Mouse (Mus musculus): Measurements from ENCODE around the gene Klhdc9. TPM values are rescaled to one million over a fixed set of nuclear protein-coding genes. Genes with fewer than 3 reads are reported as not detected.
"Not testable (repeated sequence)": the region's sequence is repeated elsewhere in the genome, so short reads cannot be mapped to it uniquely, and the experiment has no call there.

Klhdc9 gene
- polyA plus RNA-seq, 1 experiment from 2014 or later = 0.63 TPM

DNA sequence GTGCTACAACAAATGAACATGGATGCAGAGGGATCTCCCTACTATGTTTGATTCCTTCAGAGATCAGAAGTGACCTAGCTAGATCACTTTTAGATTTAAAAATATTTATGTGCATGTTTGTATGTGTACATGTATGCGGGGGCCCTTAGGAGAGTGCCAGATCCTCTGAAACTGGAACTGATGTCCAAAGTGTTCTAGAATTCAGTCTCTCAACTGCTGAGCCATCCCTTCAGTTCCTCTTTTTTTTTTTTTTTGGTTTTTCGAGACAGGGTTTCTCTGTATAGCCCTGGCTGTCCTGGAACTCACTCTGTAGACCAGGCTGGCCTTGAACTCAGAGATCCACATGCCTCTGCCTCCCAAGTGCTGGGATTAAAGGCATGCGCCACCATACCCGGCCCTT lies 34.0 kb downstream of the Klhdc9 start:
- not testable (repeated sequence) for ATAC-seq (ENCODE audit: insufficient number of reproducible peaks, insufficient read depth, low FRiP score, low read depth); H3K27ac ChIP-seq (replicated peaks in 1 of 2; ENCODE audit: control insufficient read depth in 1 of 2, insufficient read depth in 1 of 2, low read depth in 2 of 2, low read length in 2 of 2); H3K9me3 ChIP-seq (ENCODE audit: control insufficient read depth, low read length); H3K4me3 ChIP-seq (ENCODE audit: control insufficient read depth in 1 of 2, insufficient read depth in 1 of 2, low read depth in 1 of 2, low read length in 2 of 2); H3K27me3 ChIP-seq (ENCODE audit: control insufficient read depth, insufficient read depth, low read length); H3K9ac ChIP-seq (ENCODE audit: low read length); H3K4me2 ChIP-seq (ENCODE audit: low read length)
- Histone ChIP-seq H3K36me3 (ENCODE audit: control insufficient read depth, insufficient read depth, low read length) (peaks cover 11% of the 10 kb centered on the region; the same call in 1 of the 2 replicates), H3K4me1 (ENCODE audit: control insufficient read depth in 2 of 2, insufficient read depth in 2 of 2, low read length in 2 of 2) (peaks cover 0 to 27% of the 10 kb centered on the region in 2 experiments; a peak in 3 of 4 replicates)
- WGBS = 80% methylated on average over 4 of the region's 4 CpGs

DNA sequence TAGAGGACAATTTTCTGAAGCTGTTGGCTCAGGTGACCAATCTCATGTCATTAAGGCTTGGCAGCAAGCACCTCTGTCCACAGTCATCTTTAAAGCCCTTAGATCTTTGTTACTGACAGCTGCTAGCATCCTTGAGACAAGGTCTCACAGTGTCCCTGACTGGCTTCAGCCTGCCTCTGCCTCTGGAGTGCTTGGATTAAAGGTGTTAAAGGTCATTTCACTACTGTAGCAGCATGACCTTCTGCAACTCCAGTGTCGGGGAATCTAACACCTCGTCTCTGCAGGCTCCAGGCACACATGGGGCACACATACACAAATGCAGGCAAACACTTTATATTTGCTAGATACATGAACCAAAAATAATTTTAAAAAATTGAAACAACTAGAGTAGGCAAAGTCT lies 35.0 kb downstream of the Klhdc9 start:
- Histone ChIP-seq H3K27me3 (ENCODE audit: control insufficient read depth, insufficient read depth, low read length) (no peaks in the 10 kb centered on the region), H3K4me1 (ENCODE audit: control insufficient read depth in 2 of 2, insufficient read depth in 2 of 2, low read length in 2 of 2) (peaks cover 0 to 17% of the 10 kb centered on the region in 2 experiments; a peak in 2 of 4 replicates), H3K4me3 (ENCODE audit: control insufficient read depth in 1 of 2, insufficient read depth in 1 of 2, low read depth in 1 of 2, low read length in 2 of 2) (no peak overlapping the region), H3K9ac (ENCODE audit: low read length) (no peak overlapping the region), H3K36me3 (ENCODE audit: control insufficient read depth, insufficient read depth, low read length) (peaks cover 11% of the 10 kb centered on the region; the same call in 1 of the 2 replicates), H3K27ac (replicated peaks in 1 of 2; ENCODE audit: control insufficient read depth in 1 of 2, insufficient read depth in 1 of 2, low read depth in 2 of 2, low read length in 2 of 2) (no peak overlapping the region), H3K4me2 (ENCODE audit: low read length) (no peak overlapping the region), H3K9me3 (ENCODE audit: control insufficient read depth, low read length) (no peaks in the 10 kb centered on the region)
- 70% methylated on average over 2 of the region's 2 CpGs for WGBS
- no peak for ATAC-seq (ENCODE audit: insufficient number of reproducible peaks, insufficient read depth, low FRiP score, low read depth)

DNA sequence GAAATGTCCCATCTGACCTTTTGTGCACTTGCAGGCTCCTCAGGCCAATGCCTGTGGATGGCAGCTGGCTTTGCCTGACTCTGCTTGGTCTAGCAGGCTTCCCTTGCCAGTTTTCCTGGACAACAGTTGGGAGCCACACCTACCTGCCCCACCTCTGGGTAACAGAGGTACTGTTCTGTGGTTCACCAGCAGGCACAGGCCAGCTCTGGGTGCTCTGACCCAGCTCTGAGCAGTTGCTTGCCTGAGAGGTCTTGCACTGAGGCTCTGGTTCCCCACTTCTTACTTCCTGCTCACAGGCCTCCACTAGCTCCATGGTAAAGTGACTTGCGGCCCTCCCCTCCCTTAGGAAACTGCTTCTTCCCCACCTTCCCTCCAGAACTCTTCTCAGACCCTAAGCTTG lies 38.6 kb downstream of the Klhdc9 start:
- ATAC-seq (ENCODE audit: insufficient number of reproducible peaks, insufficient read depth, low FRiP score, low read depth) = no peak
- H3K4me3 ChIP-seq (ENCODE audit: control insufficient read depth in 1 of 2, insufficient read depth in 1 of 2, low read depth in 1 of 2, low read length in 2 of 2) = no peak overlapping the region
- H3K36me3 ChIP-seq (ENCODE audit: control insufficient read depth, insufficient read depth, low read length) = peaks cover 8% of the 10 kb centered on the region; the same call in 1 of the 2 replicates
- no peak overlapping the region for H3K4me2 ChIP-seq (ENCODE audit: low read length)
- 80% methylated on average over 1 of the region's 1 CpGs for WGBS
- no peaks in the 10 kb centered on the region for H3K27me3 ChIP-seq (ENCODE audit: control insufficient read depth, insufficient read depth, low read length)
- no peaks in the 10 kb centered on the region for H3K9me3 ChIP-seq (ENCODE audit: control insufficient read depth, low read length)
- H3K9ac ChIP-seq (ENCODE audit: low read length) = no peak overlapping the region
- H3K4me1 ChIP-seq (ENCODE audit: control insufficient read depth in 2 of 2, insufficient read depth in 2 of 2, low read length in 2 of 2) = no peaks in the 10 kb centered on the region
- H3K27ac ChIP-seq (replicated peaks in 1 of 2; ENCODE audit: control insufficient read depth in 1 of 2, insufficient read depth in 1 of 2, low read depth in 2 of 2, low read length in 2 of 2) = no peak overlapping the region

DNA sequence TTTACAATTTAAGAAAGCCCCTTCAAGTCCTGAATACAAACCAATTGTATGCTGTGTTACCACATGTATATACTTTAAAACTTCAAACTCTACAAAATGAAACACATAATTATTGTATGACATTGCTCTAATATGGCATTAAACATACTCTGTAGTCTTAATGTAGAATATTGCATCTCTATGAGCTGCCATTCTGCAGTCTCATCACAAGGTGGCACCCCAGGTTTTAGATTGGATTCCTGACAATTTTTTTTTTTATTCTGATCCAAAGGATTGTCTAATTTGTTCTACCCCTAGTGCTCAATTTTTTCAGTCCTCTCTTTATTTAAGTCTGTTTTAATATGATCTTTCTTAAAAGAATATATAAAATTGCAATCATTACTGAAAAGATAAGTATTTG lies 39.2 kb downstream of the Klhdc9 start:
- H3K9me3 ChIP-seq (ENCODE audit: control insufficient read depth, low read length) = no peaks in the 10 kb centered on the region
- H3K4me3 ChIP-seq (ENCODE audit: control insufficient read depth in 1 of 2, insufficient read depth in 1 of 2, low read depth in 1 of 2, low read length in 2 of 2) = no peak overlapping the region
- ATAC-seq (ENCODE audit: insufficient number of reproducible peaks, insufficient read depth, low FRiP score, low read depth) = no peak
- peaks cover 8% of the 10 kb centered on the region; the same call in 1 of the 2 replicates for H3K36me3 ChIP-seq (ENCODE audit: control insufficient read depth, insufficient read depth, low read length)
- no peak overlapping the region for H3K9ac ChIP-seq (ENCODE audit: low read length)
- no peak overlapping the region for H3K4me2 ChIP-seq (ENCODE audit: low read length)
- H3K27me3 ChIP-seq (ENCODE audit: control insufficient read depth, insufficient read depth, low read length) = no peaks in the 10 kb centered on the region
- no peaks in the 10 kb centered on the region for H3K4me1 ChIP-seq (ENCODE audit: control insufficient read depth in 2 of 2, insufficient read depth in 2 of 2, low read length in 2 of 2)
- no peak overlapping the region for H3K27ac ChIP-seq (replicated peaks in 1 of 2; ENCODE audit: control insufficient read depth in 1 of 2, insufficient read depth in 1 of 2, low read depth in 2 of 2, low read length in 2 of 2)

DNA sequence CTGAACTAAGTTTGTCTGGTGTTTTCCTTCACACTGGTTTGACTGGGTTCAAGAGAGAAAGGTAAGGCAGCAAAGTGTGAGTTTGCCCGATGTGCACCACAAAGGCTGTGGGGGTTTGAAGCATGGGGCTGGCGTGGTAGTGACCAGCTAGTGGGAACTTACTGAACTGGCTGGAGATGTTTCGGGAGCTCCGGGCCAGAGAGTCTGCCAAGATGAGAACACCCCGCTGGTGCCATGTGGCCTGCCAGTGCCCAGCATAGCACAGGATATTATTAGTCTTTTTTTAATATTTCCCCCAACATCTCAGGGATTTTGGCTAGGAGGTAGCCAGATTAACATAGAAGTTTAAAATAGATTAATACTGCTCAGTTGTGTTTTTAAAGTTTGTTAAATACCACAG lies 40.4 kb downstream of the Klhdc9 start:
- no peaks in the 10 kb centered on the region for H3K4me1 ChIP-seq (ENCODE audit: control insufficient read depth in 2 of 2, insufficient read depth in 2 of 2, low read length in 2 of 2)
- peak overlapping the region; percentile 16 to 19 for H3K4me3 ChIP-seq (ENCODE audit: control insufficient read depth in 1 of 2, insufficient read depth in 1 of 2, low read depth in 1 of 2, low read length in 2 of 2)
- H3K36me3 ChIP-seq (ENCODE audit: control insufficient read depth, insufficient read depth, low read length) = no peaks in the 10 kb centered on the region
- WGBS = 20% methylated on average over 5 of the region's 5 CpGs
- peak overlapping the region; percentile 59 for H3K4me2 ChIP-seq (ENCODE audit: low read length)
- H3K9ac ChIP-seq (ENCODE audit: low read length) = peak overlapping the region; percentile 56; the same call in 1 of the 2 replicates
- H3K27me3 ChIP-seq (ENCODE audit: control insufficient read depth, insufficient read depth, low read length) = no peaks in the 10 kb centered on the region
- ATAC-seq (ENCODE audit: insufficient number of reproducible peaks, insufficient read depth, low FRiP score, low read depth) = no peak
- H3K9me3 ChIP-seq (ENCODE audit: control insufficient read depth, low read length) = no peaks in the 10 kb centered on the region
- no peak overlapping the region for H3K27ac ChIP-seq (replicated peaks in 1 of 2; ENCODE audit: control insufficient read depth in 1 of 2, insufficient read depth in 1 of 2, low read depth in 2 of 2, low read length in 2 of 2)

DNA sequence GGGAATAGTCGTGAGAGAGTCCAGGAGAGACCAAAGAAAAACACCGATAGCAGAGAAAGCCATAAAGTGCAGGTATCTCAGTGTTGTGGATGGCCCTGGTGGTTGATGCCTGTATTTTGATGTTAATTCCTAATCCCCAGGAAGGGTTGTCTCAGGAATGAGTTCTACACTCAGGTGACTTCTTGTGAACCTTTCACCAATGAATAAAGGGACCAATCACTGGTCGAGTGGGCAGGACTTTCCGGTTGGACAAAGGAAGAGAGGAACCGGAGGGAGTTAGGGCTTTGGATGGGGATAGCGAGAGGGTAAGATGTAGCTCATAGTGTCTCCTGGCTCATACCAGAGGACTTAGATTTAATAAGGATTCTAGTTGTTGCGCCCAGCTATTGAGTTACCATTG lies 40.9 kb downstream of the Klhdc9 start:
- peak overlapping the region; percentile 56; the same call in 1 of the 2 replicates for H3K9ac ChIP-seq (ENCODE audit: low read length)

DNA sequence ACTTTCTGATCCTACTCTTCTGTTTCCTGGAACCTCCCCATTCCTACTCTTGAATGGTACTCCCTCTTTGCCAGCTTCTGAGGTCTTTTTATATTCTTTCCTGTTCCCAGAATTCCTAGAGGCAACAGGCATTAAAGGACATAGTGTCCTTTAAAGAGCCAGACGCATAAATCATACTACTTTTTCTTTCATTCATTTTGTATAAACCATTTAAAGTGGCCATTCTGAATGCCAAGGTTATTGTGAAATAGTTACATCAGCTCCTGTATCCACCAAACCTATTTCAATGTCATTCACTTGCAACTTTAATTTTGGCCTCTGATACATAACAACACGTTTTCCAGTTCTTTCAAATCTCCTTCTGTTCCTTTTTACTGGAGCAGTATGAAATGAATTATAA lies 51.3 kb downstream of the Klhdc9 start:
- no peak overlapping the region for H3K4me3 ChIP-seq (ENCODE audit: control insufficient read depth in 1 of 2, insufficient read depth in 1 of 2, low read depth in 1 of 2, low read length in 2 of 2)
- no peaks in the 10 kb centered on the region for H3K4me1 ChIP-seq (ENCODE audit: control insufficient read depth in 2 of 2, insufficient read depth in 2 of 2, low read length in 2 of 2)
- H3K9me3 ChIP-seq (ENCODE audit: control insufficient read depth, low read length) = no peaks in the 10 kb centered on the region
- no peak overlapping the region for H3K27ac ChIP-seq (replicated peaks in 1 of 2; ENCODE audit: control insufficient read depth in 1 of 2, insufficient read depth in 1 of 2, low read depth in 2 of 2, low read length in 2 of 2)
- no peaks in the 10 kb centered on the region for H3K27me3 ChIP-seq (ENCODE audit: control insufficient read depth, insufficient read depth, low read length)
- no peak for ATAC-seq (ENCODE audit: insufficient number of reproducible peaks, insufficient read depth, low FRiP score, low read depth)
- no peak overlapping the region for H3K4me2 ChIP-seq (ENCODE audit: low read length)
- whole genome bisulfite sequencing = 72% methylated on average over 2 of the region's 2 CpGs
- no peak overlapping the region for H3K9ac ChIP-seq (ENCODE audit: low read length)
- no peaks in the 10 kb centered on the region for H3K36me3 ChIP-seq (ENCODE audit: control insufficient read depth, insufficient read depth, low read length)

More for the DNA sequence above, 40.9 kb downstream of the Klhdc9 start:
- Histone ChIP-seq H3K27me3 (ENCODE audit: control insufficient read depth, insufficient read depth, low read length) (no peaks in the 10 kb centered on the region), H3K4me1 (ENCODE audit: control insufficient read depth in 2 of 2, insufficient read depth in 2 of 2, low read length in 2 of 2) (no peaks in the 10 kb centered on the region), H3K4me2 (ENCODE audit: low read length) (peak overlapping the region; percentile 59), H3K36me3 (ENCODE audit: control insufficient read depth, insufficient read depth, low read length) (no peaks in the 10 kb centered on the region), H3K9me3 (ENCODE audit: control insufficient read depth, low read length) (no peaks in the 10 kb centered on the region), H3K4me3 (ENCODE audit: control insufficient read depth in 1 of 2, insufficient read depth in 1 of 2, low read depth in 1 of 2, low read length in 2 of 2) (peak overlapping the region; percentile 16 to 19), H3K27ac (replicated peaks in 1 of 2; ENCODE audit: control insufficient read depth in 1 of 2, insufficient read depth in 1 of 2, low read depth in 2 of 2, low read length in 2 of 2) (no peak overlapping the region)
- WGBS = 18% methylated on average over 7 of the region's 7 CpGs
- ATAC-seq (ENCODE audit: insufficient number of reproducible peaks, insufficient read depth, low FRiP score, low read depth) = no peak
